Mouse (Mus musculus): ENCODE results near the gene Gdf9. TPM values are rescaled to one million over a fixed set of nuclear protein-coding genes. Genes with fewer than 3 reads are reported as not detected.

Gdf9 gene
- polyA plus RNA-seq (2017; shearing (Covaris generic)): 0.30 TPM

DNA sequence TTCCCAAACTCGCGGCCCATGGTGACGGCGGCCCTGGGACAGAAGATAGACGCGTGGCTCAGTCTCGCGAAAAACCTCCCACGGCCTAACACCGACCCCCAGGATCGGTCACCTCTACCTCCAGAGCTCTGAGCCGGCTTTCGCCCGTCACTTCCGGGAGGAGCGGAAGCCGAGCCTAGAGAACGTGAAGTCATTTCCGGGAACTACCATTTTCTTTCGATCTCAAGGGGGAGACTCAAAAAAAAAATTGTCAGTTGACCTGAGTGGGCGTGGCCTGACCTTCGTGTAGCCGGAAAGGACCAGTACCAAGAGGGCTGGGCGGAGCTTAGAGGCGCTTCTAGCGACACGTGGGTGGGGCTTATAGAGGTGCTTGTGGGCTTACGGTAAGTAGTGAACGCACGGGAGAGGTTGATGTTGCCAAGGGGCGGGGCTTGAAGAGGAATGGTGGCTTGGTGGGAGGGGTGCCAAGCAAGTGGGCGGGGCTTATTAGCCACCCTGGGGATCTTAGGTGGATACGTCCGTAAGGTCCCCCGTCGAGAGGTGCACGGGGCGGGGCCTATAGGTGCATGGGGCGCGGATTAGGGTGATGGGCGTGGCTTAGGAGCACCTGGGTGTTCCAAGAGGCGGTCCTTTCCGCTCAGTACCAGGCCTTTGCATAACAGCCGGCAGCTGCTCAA lies at the start of gene Gdf9, which contains the start of gene Uqcrq:
Gene Gdf9, plus strand, starts transcription at position 354 of the 677 bp plus-strand sequence.
Gene Uqcrq, minus strand, starts transcription at position 162 of the 677 bp plus-strand sequence.

GRCm38 (mm10) chr11:53423036-53423435 lies 7.8 kb upstream of the Gdf9 start, which contains the start of gene Leap2:
TSS of gene Leap2 (minus strand) at chr11:53423170.

GRCm38 (mm10) chr11:53456474-53457371 lies 25.9 kb downstream of the Gdf9 start, which contains the start of the genes Gm10447 and Shroom1:
TSS of gene Gm10447 (minus strand) at chr11:53457110.
TSS of gene Shroom1 (plus strand) at chr11:53457205.

GRCm38 (mm10) chr11:53469968-53470695 lies 39.3 kb downstream of the Gdf9 start, which contains the start of gene Gm9837:
TSS of gene Gm9837 (minus strand) at chr11:53470479.

DNA sequence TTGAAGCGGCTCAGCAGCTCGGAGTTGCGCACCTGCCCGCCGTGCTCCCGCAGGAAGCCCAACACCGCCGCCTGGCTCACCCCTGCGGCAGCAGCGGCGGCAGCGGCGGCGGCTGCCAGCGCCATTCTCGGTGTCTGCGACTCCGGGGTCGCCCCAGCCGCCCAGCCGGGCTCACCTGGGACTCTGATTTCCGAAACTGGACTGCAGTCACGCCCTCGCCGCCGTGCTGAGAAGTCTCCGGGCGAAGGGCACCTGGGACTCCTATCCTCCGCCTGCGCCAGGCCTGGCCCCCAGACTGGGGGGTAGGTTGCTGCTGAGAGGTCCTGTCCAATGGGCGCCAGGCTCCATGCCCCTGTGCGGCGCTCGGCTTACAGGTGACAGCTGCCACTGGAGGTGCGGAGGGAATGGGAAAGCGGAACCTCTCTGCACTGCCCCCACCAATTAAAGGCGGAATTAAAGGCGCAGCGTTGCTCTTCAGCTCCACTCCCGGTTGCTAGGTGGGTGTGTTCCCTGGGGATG lies 49.0 kb downstream of the Gdf9 start, which contains the start of the genes Gm9945 and Sowaha:
Gene Gm9945, plus strand, starts transcription at position 384 of the 519 bp plus-strand sequence.
Gene Sowaha, minus strand, starts transcription at position 492 of the 519 bp plus-strand sequence.

Other genes with a start within 250 kb of the Gdf9 start
- 224 TPM for gene Hspa4, start 130.6 kb upstream of the Gdf9 start, polyA plus RNA-seq (2017; shearing (Covaris generic))
- gene Zcchc10, start 106.3 kb upstream of the Gdf9 start, polyA plus RNA-seq (2017; shearing (Covaris generic)): 27.0 TPM
- 478 TPM for gene Aff4, start 80.2 kb upstream of the Gdf9 start, polyA plus RNA-seq (2017; shearing (Covaris generic))
- not detected for gene Leap2, start 7.9 kb upstream of the Gdf9 start, polyA plus RNA-seq (2017; shearing (Covaris generic))
- gene Uqcrq, start 192 bp upstream of the Gdf9 start, polyA plus RNA-seq (2017; shearing (Covaris generic)): 203 TPM
- gene Gm10447, start 26.1 kb downstream of the Gdf9 start, polyA plus RNA-seq (2017; shearing (Covaris generic)): 0.16 TPM
- gene Shroom1, start 26.2 kb downstream of the Gdf9 start, polyA plus RNA-seq (2017; shearing (Covaris generic)): 0.12 TPM
- gene Gm9837, start 39.5 kb downstream of the Gdf9 start, polyA plus RNA-seq (2017; shearing (Covaris generic)): not detected
- not detected for gene Gm9945, start 49.1 kb downstream of the Gdf9 start, polyA plus RNA-seq (2017; shearing (Covaris generic))
- gene Sowaha, start 49.3 kb downstream of the Gdf9 start, polyA plus RNA-seq (2017; shearing (Covaris generic)): not detected
- 1.9 TPM for gene Sept8, start 88.2 kb downstream of the Gdf9 start, polyA plus RNA-seq (2017; shearing (Covaris generic))
- gene Kif3a, start 136.4 kb downstream of the Gdf9 start, polyA plus RNA-seq (2017; shearing (Covaris generic)): 7.1 TPM
- 5.4 TPM for gene Il4, start 187.6 kb downstream of the Gdf9 start, polyA plus RNA-seq (2017; shearing (Covaris generic))
- gene Il13, start 203.7 kb downstream of the Gdf9 start, polyA plus RNA-seq (2017; shearing (Covaris generic)): not detected